Mouse (Mus musculus): Measurements from ENCODE around the gene Tmem176a. TPM values are rescaled to one million over a fixed set of nuclear protein-coding genes. Genes with fewer than 3 reads are reported as not detected.
"Not testable (repeated sequence)": the region's sequence is repeated elsewhere in the genome, so short reads cannot be mapped to it uniquely, and the experiment has no call there.

The Tmem176a gene
- 23.7 and 28.1 TPM in 2 replicates for polyA plus RNA-seq (2012; rRNA removed)

DNA sequence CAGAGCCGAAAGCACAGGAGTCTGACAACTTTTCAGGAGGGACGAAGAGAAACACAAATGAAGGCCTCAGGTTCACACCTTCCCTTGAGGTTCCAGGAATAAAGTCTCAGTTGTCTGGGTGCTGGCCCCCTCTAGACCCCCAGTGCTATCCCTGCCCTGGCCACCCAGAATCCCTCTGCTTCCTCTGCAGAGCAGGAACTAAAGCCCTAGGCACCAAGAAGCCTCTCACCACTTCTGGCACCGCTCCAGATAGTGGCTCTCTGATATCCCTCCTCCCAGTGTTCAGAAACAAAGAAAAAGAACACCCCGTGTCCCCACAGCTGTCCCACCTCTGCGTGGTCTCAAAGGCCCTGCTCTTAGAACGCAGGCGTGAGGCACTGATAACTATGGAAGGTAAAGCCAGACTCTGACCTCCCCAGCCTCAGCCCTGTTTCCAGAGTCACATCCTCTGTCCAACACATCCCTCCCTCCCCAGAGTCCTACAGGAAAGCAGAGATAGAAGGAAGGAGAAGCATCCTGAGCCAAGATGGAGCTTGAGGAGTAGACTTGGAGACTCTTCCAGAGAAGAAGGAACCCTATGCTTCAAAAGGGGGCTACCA is at the start of gene Tmem176a:
Tmem176a (plus strand) TSS at position 549 of the 599 bp plus-strand sequence.
- no peak for DNase-seq (ENCODE audit: extremely low spot score in 1 of 2, low spot score in 1 of 2)

DNA sequence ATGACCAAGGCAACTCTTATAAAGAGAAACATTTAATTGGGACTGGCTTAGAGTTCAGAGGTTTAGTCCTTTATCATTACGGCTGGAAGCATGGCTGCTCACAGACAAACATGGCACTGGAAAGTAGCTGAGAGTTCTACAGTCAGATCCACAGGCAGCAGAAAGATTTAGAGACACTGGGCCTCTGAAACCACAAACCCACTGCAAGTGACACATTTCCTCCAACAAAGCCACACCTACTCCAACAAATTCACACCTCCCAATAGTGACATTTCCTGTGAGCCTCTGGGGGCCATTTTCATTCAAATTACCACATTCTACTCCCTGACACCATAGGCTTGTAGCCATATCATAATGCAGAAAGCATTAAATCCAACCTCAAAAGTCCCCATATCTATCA is 38.8 kb upstream of the Tmem176a start:
- no peak for DNase-seq (ENCODE audit: extremely low spot score in 1 of 2, low spot score in 1 of 2)

DNA sequence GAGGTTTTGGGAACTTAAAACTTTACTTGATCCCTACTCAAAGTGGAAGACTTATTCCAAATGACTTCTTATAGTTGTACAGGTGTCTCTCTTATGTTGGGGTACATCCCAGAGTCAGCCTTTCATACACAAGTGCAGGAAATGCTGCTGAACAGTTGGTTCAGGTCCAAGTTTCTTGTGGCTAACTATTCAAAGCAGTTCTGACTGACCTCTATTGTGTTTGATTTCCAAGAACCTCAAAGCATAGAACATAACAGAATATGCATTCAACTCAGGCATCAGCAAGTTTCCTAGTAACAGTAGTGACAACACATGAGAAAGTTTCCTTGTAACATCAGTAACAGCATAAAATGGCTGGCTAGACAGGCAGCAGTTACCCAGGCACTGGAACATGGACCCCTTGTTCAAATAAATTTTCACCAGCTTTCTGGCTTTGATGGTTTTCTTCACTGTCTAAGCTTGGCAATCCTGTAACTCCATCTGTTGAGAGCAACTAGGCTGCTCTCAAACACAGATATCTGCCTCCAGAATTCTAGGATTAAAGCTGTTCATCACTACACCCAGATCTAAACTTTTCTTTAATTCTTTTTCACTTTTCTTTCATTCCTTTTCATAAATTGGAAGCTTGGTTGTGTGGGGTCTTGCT is 37.2 kb upstream of the Tmem176a start:
- no peak for DNase-seq (ENCODE audit: extremely low spot score in 1 of 2, low spot score in 1 of 2)

DNA sequence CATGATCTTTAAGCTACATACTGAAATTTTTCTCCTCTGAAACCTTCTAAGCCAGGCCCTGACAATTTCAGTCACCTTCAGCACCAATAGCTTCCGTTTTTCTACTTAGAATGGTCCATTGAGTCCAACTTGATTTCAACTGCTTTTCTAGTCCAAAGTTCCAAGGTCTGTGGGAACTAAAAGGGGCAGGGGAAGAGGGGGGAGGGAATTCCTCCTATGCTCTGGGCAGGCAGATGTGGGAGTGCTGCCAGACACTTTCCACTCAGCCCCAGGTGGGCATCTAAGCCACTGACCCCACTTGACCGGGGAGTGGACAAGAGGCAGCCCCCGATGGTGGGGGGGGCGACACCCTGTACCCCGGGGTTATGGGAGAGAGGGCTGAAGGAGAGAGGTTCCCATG is 36.4 kb upstream of the Tmem176a start:
- DNase-seq (ENCODE audit: extremely low spot score in 1 of 2, low spot score in 1 of 2): no peak

DNA sequence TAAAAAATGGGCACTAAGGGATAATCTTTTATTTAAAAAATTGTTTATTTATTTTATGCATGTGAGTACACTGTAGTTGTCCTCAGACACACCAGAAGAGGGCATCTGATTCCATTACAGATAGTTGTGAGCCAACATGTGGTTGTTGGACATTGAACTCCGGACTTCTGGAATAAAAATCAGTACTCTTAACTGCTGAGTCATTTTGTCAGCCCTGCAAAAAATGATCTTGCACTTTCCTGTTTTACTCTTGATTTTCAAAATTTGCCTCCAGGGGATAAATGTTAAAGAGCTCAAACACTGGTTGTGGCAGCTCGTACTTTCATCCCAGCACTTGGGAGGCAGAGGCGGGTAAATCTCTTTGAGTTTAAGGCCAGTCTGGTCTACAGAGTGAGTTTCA is 34.0 kb upstream of the Tmem176a start:
- no peak for DNase-seq (ENCODE audit: extremely low spot score in 1 of 2, low spot score in 1 of 2)

DNA sequence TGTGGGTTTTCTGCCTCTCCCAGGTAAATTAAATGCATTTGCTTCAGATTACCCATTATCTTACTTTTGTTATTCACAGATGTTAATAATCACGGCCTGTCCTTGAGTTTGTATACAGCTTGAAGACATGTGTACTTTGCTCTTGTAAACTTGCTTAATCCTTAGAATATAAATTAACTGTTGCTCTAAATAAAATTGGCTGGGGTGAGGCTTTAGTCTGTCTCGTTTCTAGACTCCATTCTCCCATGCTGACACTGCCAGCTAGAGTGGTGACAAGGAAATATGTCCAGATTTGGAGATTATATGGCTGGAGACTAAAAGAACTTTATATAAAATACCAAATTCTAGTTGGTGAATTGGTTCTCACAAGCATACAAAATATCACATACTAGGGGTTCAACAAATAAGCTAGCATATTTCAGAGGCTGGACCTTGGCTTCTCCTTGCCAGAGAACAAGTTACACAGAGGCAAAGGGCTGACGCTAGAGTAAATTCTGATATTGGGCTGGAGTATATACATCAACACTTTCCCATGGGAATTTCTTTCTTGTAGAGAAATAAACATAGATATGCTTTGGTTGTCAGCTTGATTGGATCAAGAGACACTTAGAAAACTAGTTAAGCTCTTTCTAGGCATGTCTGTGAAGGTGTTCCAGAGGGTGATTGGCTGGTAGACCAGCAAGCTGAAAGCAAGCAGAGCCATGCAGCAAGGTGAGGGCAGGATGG is 31.1 kb upstream of the Tmem176a start:
- DNase-seq (ENCODE audit: extremely low spot score in 1 of 2, low spot score in 1 of 2): no peak

DNA sequence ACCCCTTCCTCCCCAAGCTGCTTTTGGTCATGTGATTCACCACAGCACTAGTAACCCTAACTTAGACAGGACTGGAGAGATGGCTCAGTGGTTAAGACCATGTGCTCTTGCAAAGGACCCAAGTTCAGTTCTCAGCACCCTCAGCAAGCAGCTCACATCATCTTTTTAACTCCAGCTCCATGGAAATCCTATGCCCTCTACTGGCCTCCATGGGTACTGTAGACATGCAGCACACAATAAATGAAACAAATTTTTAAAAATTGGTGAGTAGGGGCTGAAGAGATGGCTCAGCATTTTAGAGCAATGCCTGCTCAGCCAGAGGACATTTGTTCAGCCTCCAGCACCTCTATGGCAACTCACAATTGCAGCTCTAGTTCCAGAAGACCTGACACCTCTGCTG is 25.7 kb upstream of the Tmem176a start:
- no peak for DNase-seq (ENCODE audit: extremely low spot score in 1 of 2, low spot score in 1 of 2)

DNA sequence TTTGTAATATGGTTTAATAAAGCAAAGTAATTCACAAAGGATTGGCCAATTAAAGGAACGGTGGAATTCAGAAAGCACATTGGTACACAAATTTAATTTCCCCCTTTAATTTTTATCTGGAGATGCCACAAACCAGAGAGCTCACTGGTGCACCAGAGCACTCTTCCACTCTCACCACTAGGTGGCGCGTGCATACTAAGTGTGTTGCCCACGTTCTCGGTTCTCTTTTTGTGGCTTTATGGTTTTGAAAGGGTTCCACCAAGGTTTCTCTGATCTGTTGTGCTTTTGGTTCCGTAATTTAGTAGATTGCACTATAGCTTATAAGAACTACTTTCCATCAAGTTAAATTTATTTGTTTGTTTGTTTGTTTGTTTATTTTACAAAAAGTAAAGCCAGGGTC is 22.9 kb upstream of the Tmem176a start:
- DNase-seq (ENCODE audit: extremely low spot score in 1 of 2, low spot score in 1 of 2): peak; percentile 20 to 84

DNA sequence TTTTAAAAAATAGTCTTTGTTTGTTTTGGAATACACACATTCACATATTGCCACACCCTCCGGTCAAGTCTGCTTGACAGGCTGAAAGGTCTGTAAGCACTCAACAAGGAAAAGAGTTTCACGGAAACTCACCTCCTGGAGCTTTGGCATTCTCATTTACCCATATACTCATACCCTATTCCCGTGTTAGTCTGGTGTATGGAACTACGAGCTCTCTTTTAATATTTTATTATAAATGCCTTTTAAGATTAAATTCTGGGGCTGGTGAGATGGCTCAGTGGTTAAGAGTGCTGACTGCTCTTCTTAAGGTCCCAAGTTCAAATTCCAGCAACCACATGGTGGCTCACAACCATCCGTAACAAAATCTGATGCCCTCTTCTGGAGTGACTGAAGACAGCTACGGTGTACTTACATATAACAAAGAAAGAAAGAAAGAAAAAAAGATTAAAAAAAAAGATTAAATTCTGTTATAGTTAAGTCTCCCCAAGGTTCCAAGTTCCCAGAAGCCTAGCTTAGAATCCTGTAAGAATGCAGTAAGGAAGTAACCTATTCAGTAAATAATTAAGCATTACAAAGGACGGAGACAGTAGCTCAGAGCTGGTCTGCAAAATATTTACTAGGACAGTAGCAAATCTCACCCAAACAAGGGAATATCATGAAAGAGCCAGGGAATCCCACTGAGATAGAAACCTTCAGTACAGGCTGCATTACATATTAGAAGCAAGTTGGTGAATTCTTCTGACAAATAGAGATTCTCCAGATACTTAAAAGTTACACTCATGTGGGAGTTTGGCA is 18.5 kb upstream of the Tmem176a start:
- not testable (repeated sequence) for DNase-seq (ENCODE audit: extremely low spot score in 1 of 2, low spot score in 1 of 2)

DNA sequence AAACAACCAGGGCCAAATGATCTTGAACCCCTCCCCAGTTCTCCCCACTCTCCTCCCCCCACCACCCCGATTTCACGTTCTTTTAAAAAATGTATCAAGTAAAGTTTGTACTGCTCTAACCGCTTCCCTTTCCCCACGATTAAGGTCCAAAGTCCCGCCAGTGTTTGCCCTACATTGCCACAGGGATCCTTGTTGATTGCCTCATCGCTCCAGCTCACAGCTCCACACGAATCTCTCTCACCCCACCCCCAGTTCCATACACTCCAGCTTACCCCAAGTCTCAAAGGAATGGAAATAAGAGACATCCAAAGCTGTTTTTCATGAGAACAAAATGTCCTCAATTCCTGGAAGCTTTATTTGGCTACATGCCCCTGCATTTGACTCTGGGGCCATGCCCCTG is 15.7 kb upstream of the Tmem176a start:
- DNase-seq (ENCODE audit: extremely low spot score in 1 of 2, low spot score in 1 of 2): no peak

DNA sequence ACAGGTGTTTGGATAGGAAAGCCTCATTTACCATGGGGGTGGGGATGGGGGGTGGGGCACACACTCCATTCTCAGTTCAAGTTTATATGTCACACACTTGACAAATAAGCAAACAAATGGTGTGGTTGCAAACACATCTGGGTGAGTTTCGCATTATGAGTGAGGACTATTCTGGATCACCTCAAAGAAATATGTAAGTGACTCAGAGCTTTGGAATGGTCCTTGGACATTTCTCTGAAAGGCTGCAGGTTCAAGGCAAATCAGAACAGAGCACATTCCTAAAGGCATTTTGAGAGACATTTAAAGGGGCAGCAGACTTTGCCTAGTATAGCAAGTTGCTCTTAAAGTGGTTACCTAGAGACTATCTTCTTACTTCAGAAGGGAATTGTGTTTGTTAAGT is 11.7 kb upstream of the Tmem176a start:
- no peak for DNase-seq (ENCODE audit: extremely low spot score in 1 of 2, low spot score in 1 of 2)

DNA sequence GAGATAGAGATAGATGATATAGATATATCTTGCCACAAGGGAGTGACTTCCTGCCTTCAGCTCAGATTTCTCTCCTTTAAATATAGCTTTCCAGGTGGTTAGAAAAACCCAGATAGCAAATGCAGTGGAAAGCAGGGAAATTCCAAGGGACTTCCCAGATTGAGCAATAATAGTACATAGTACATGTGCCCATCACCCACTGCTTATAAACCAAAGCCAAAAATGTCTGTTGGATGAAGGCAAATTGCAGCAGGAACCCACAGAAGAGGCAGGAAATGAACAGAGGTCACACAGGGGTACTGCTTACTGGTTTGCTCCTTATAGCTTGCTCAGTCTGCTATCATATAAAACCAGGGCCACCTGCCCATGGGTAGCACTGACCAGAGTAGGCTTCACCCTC is 11.1 kb upstream of the Tmem176a start:
- DNase-seq (ENCODE audit: extremely low spot score in 1 of 2, low spot score in 1 of 2): no peak

DNA sequence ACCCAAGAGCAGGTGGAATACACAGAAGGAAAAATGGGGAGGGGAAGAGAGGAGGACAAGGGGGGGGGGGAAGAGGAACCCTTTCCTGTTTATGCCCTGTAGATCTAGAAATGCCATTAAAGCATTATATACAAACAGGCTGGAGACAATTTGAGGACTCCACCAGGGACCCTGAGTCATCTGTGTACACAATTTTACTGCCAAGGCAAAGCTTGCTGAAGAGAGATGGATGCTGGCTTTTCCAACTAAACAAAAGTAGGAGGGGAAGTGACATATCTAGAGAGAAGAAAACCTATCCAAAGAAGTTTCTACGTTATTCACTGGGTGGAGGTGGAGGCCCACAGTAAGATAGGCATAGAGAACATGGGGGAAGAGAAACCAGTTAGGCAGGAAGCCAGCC is 10.5 kb upstream of the Tmem176a start:
- no peak for DNase-seq (ENCODE audit: extremely low spot score in 1 of 2, low spot score in 1 of 2)

DNA sequence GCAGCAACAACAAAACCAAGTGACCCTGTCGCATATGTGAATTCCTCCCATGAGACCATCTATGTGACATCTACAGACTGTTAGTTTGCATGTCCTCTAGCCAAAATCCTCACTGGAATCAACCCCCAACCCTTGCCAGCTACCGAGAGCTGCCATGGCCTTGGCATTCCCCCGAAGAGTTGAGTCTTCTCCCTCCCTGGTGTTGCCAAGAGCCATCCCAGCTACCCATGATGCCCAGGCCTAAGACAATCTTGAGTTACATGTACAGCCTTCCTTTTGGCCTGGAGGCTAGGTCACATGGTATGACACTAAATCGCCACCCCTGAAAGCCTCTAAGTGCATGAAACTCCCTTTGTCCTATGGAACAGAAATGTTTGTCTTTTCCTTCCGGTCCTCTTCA is 9.6 kb upstream of the Tmem176a start:
- no peak for DNase-seq (ENCODE audit: extremely low spot score in 1 of 2, low spot score in 1 of 2)

DNA sequence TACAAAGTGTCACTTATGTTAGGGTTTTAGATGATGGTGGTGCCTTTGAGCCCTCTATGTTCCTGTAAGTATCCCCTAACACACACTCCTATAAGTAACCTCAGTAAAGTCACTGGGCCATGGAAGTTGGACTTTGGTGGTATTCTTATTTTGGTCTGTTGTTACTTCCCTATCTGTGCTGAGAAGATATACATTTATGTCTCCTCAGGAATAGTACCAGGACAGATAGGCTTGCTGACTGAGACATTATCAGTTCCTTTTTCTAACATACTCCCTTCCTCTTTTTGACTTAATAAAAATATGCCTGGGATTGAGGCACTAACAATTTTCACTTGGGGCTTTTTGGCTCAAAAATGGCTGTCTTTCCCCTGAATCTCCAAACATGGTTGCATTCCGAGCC is 8.3 kb upstream of the Tmem176a start:
- DNase-seq (ENCODE audit: extremely low spot score in 1 of 2, low spot score in 1 of 2): no peak

DNA sequence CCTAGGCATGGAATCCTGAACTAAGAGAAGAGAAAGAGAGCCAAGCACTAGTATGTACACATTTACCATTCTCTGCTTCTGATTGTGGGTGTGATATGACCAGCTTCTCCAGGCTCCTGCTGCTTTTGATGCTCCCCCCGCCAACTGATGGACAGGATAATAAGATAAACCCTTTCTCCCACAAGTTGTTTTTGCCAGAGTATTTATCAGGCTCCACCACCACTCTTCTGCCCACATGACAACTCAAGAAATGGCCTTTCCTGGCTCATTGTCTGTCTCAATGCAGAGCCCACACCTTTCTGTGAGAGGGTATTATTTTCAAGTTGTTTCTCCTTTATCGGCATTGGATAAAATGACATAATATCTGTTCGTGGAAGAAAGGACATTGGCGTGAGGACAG is 7.2 kb upstream of the Tmem176a start:
- DNase-seq (ENCODE audit: extremely low spot score in 1 of 2, low spot score in 1 of 2): no peak

DNA sequence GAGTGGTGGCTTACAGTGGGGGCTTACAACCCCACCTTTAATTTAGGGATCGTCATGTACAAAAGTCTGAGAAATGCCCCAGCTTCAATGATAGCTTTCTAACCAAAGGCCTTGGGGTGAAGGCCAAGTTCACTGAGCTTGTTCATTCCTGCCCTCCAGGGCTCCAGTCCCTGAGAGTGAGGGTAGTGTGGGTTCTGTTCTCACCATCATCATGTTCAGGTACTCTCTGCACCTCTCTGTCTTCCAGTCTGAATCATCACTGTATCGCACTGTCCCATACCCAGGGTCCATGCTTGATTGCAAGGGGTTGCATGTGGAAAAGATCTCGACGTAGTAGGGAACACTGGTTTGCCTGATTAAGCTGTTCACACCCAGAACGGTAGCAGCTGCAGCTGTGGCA is 5.5 kb upstream of the Tmem176a start:
- DNase-seq (ENCODE audit: extremely low spot score in 1 of 2, low spot score in 1 of 2): no peak

DNA sequence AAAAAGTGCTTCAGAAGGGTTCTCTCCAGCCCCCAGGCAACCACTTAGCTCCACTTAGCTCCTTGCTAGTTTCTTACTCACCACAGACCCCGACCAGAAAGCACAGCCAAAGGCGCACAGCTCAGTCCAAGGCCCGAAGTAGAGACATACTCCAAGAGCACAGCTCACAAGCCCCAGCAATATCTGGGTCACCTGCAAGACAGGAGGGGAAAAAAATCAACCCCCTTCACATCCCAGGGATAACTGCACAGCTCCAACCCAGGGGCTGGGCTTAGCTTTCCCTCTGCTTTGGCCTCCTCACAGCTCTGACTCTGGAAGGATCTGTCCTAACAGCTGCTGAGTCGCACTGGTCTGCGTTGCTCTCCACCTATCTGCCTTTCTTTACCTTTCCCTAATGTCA is 4.6 kb upstream of the Tmem176a start:
- DNase-seq (ENCODE audit: extremely low spot score in 1 of 2, low spot score in 1 of 2): no peak

DNA sequence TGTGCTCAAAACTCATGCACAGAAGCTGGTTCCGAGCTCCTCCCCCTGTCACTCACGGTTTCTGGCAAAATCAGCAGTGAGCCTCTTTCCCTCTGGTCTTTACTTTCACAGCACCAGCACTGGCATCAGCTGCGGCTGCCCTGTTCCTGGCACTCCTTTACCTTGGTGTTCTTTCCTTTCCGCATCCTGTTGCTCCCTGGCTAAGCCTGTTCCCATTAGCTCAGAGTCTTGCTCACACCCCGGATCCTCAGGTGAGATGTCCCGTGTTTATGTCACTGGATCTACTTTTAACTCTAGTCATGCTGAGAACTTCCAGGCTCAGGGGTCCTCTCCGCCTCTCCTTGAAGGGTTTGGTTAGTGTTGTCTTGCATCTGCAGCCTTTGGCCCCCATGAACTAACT is 3.2 kb upstream of the Tmem176a start:
- DNase-seq (ENCODE audit: extremely low spot score in 1 of 2, low spot score in 1 of 2): no peak

DNA sequence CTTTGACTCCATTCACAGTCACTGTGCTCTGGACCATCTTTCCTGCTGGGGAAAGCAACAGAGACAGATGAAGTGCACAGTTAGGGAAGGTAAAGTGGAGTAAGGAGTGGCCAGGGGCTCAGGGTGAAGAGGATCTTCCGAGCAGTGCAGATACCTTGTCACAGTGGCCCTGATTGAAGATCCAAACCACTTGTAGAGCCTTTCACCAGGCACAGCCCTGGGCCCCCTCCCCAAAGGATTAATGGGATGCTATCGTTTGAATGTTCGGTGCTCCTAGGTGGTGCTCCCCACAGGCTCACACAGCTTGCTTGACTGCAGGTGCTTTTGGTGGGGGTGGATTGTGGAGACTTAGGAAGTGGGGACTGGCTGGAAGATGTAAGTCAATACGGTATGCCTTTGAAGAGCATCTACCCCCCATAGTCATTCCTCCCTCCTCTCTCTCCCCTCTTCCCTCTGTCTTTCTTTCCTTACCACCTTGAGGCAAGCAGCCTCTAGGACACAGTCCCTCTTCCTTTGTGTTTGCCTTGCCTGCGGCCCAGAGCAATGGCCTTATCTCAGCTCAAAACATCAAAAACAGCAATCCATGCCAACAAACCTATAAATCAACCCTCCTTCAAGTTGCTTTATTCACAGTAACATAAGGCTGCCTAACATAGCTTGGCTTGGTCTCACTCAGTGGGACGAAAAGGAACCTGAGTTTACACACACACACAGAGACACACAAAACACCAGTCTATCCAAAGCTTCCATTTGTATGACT is 2.2 kb upstream of the Tmem176a start:
- no peak for DNase-seq (ENCODE audit: extremely low spot score in 1 of 2, low spot score in 1 of 2)

Measured in frontal cortex, adult 2 months (tissue).